Mouse (Mus musculus): ENCODE results near the gene Gm20388. TPM values are rescaled to one million over a fixed set of nuclear protein-coding genes. Genes with fewer than 3 reads are reported as not detected.

Gene Gm20388
- polyA plus RNA-seq, 1 experiment from 2014 or later, result not detected

GRCm38 (mm10) chr8:124363337-124363736, 4452.7 kb downstream of the Gm20388 start:
- no peaks in the 10 kb centered on the region for H3K36me3 ChIP-seq (ENCODE audit: control insufficient read depth, insufficient read depth)
- WGBS, result 93% methylated on average over 15 of the region's 15 CpGs
- ATAC-seq, result no peak
- no peak for TF ChIP-seq CTCF (IDR thresholded peaks at IDR 0.05; ENCODE audit: low read depth)
- H3K9ac ChIP-seq (ENCODE audit: low read depth, low read length), result no peak overlapping the region
- H3K27ac ChIP-seq (ENCODE audit: low read depth, low read length), result no peak overlapping the region
- no peak overlapping the region for H3K4me3 ChIP-seq (ENCODE audit: low read depth, low read length)
- H3K4me2 ChIP-seq (replicated peaks; ENCODE audit: low read depth), result no peak overlapping the region
- H3K9me3 ChIP-seq (ENCODE audit: control insufficient read depth), result no peaks in the 10 kb centered on the region
- no peaks in the 10 kb centered on the region for H3K27me3 ChIP-seq (replicated peaks; ENCODE audit: control insufficient read depth, insufficient read depth, low read length)
- no peaks in the 10 kb centered on the region for H3K4me1 ChIP-seq (replicated peaks; ENCODE audit: control insufficient read depth, insufficient read depth, low read length)

- TF ChIP-seq CTCF (IDR thresholded peaks at IDR 0.05; ENCODE audit: low read depth), result peak; percentile 86
- H3K27ac ChIP-seq (ENCODE audit: low read depth, low read length), result no peak overlapping the region
- H3K9me3 ChIP-seq (ENCODE audit: control insufficient read depth), result no peaks in the 10 kb centered on the region
- H3K4me3 ChIP-seq (ENCODE audit: low read depth, low read length), result no peak overlapping the region
- H3K36me3 ChIP-seq (ENCODE audit: control insufficient read depth, insufficient read depth), result no peaks in the 10 kb centered on the region
- no peak overlapping the region for H3K4me2 ChIP-seq (replicated peaks; ENCODE audit: low read depth)
- H3K27me3 ChIP-seq (replicated peaks; ENCODE audit: control insufficient read depth, insufficient read depth, low read length), result no peaks in the 10 kb centered on the region
- WGBS, result 17% methylated on average over 8 of the region's 8 CpGs
- H3K4me1 ChIP-seq (replicated peaks; ENCODE audit: control insufficient read depth, insufficient read depth, low read length), result no peaks in the 10 kb centered on the region
- H3K9ac ChIP-seq (ENCODE audit: low read depth, low read length), result no peak overlapping the region
- no peak for ATAC-seq
Observed at GRCm38 (mm10) chr8:124368213-124368612, 4457.6 kb downstream of the Gm20388 start.

DNA sequence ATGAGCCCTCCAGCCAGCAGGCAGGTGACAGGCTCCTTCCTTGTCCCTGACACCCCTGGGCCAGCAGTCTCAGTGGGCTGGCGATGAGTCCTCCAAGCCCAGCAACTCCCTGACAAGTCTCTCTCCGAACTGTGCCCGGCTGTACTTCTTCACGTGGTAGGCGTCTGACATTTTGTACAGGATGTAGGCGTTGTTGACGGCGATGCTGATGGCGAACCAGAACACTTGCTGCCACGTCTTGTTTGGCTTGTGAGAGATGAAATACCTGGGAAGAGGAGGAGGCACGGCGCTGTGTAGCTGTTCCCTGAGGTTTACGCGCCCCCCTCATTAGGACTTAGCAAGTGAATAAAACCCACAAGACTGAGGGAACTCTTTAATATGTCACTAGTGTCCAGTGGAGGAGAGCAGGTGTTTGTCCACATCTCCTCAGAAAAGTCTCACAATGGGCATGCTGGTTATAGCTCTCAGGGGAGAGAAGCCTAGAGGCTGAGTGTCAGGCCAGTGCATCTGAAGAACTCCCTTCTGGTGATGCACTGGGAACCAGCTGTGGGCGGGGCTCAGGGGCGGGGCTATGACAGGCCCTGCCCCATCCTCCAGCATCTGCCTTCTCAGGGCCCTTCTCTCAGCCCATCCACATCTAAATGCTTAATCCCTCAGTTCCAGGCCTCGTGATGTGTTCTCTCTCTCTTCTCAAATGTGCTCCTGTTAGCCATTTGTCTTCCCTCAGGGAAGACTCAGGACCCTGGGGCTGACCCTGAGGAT, 4460.0 kb downstream of the Gm20388 start:
- H3K27ac ChIP-seq (ENCODE audit: low read depth, low read length), result no peak overlapping the region
- H3K4me1 ChIP-seq (replicated peaks; ENCODE audit: control insufficient read depth, insufficient read depth, low read length), result no peaks in the 10 kb centered on the region
- no peak overlapping the region for H3K9ac ChIP-seq (ENCODE audit: low read depth, low read length)
- no peaks in the 10 kb centered on the region for H3K9me3 ChIP-seq (ENCODE audit: control insufficient read depth)
- H3K36me3 ChIP-seq (ENCODE audit: control insufficient read depth, insufficient read depth), result no peaks in the 10 kb centered on the region
- 74% methylated on average over 17 of the region's 17 CpGs for WGBS
- no peak for TF ChIP-seq CTCF (IDR thresholded peaks at IDR 0.05; ENCODE audit: low read depth)
- no peak for ATAC-seq
- no peaks in the 10 kb centered on the region for H3K27me3 ChIP-seq (replicated peaks; ENCODE audit: control insufficient read depth, insufficient read depth, low read length)
- H3K4me2 ChIP-seq (replicated peaks; ENCODE audit: low read depth), result no peak overlapping the region
- no peak overlapping the region for H3K4me3 ChIP-seq (ENCODE audit: low read depth, low read length)

GRCm38 (mm10) chr8:124371410-124372123, 4460.9 kb downstream of the Gm20388 start:
- no peak for TF ChIP-seq CTCF (IDR thresholded peaks at IDR 0.05; ENCODE audit: low read depth)
- WGBS, result 83% methylated on average over 23 of the region's 23 CpGs
- Histone ChIP-seq H3K9ac (ENCODE audit: low read depth, low read length) (no peak overlapping the region), H3K27ac (ENCODE audit: low read depth, low read length) (no peak overlapping the region), H3K9me3 (ENCODE audit: control insufficient read depth) (no peaks in the 10 kb centered on the region), H3K4me2 (replicated peaks; ENCODE audit: low read depth) (no peak overlapping the region), H3K4me3 (ENCODE audit: low read depth, low read length) (no peak overlapping the region), H3K36me3 (ENCODE audit: control insufficient read depth, insufficient read depth) (no peaks in the 10 kb centered on the region), H3K4me1 (replicated peaks; ENCODE audit: control insufficient read depth, insufficient read depth, low read length) (no peaks in the 10 kb centered on the region), H3K27me3 (replicated peaks; ENCODE audit: control insufficient read depth, insufficient read depth, low read length) (no peaks in the 10 kb centered on the region)
- no peak for ATAC-seq

GRCm38 (mm10) chr8:124373753-124374152, 4463.1 kb downstream of the Gm20388 start:
- Histone ChIP-seq H3K36me3 (ENCODE audit: control insufficient read depth, insufficient read depth) (no peaks in the 10 kb centered on the region), H3K9ac (ENCODE audit: low read depth, low read length) (no peak overlapping the region), H3K9me3 (ENCODE audit: control insufficient read depth) (no peaks in the 10 kb centered on the region), H3K4me3 (ENCODE audit: low read depth, low read length) (no peak overlapping the region), H3K27ac (ENCODE audit: low read depth, low read length) (no peak overlapping the region), H3K4me1 (replicated peaks; ENCODE audit: control insufficient read depth, insufficient read depth, low read length) (no peaks in the 10 kb centered on the region), H3K4me2 (replicated peaks; ENCODE audit: low read depth) (no peak overlapping the region), H3K27me3 (replicated peaks; ENCODE audit: control insufficient read depth, insufficient read depth, low read length) (no peaks in the 10 kb centered on the region)
- WGBS, result 90% methylated on average over 5 of the region's 5 CpGs
- no peak for TF ChIP-seq CTCF (IDR thresholded peaks at IDR 0.05; ENCODE audit: low read depth)
- no peak for ATAC-seq

- H3K9me3 ChIP-seq (ENCODE audit: control insufficient read depth), result no peaks in the 10 kb centered on the region
- H3K4me2 ChIP-seq (replicated peaks; ENCODE audit: low read depth), result no peak overlapping the region
- no peak overlapping the region for H3K27ac ChIP-seq (ENCODE audit: low read depth, low read length)
- H3K9ac ChIP-seq (ENCODE audit: low read depth, low read length), result no peak overlapping the region
- 71% methylated on average over 6 of the region's 6 CpGs for WGBS
- no peaks in the 10 kb centered on the region for H3K27me3 ChIP-seq (replicated peaks; ENCODE audit: control insufficient read depth, insufficient read depth, low read length)
- TF ChIP-seq CTCF (IDR thresholded peaks at IDR 0.05; ENCODE audit: low read depth), result no peak
- H3K36me3 ChIP-seq (ENCODE audit: control insufficient read depth, insufficient read depth), result no peaks in the 10 kb centered on the region
- H3K4me1 ChIP-seq (replicated peaks; ENCODE audit: control insufficient read depth, insufficient read depth, low read length), result no peaks in the 10 kb centered on the region
- no peak overlapping the region for H3K4me3 ChIP-seq (ENCODE audit: low read depth, low read length)
- ATAC-seq, result no peak
Observed at GRCm38 (mm10) chr8:124375168-124375567, 4464.5 kb downstream of the Gm20388 start.
